Mouse (Mus musculus): ENCODE measurements around the gene Hist1h4d. TPM values are rescaled to one million over a fixed set of nuclear protein-coding genes. Genes with fewer than 3 reads are reported as not detected.
"Not testable (repeated sequence)": the region's sequence is repeated elsewhere in the genome, so short reads cannot be mapped to it uniquely, and the experiment has no call there.

The Hist1h4d gene
- total RNA-seq (2021): 10 to 100 TPM; 31.0 to 36.0 TPM
- long read RNA-seq, experiment 1: 0 reads
- long read RNA-seq, experiment 2: 0 reads

DNA sequence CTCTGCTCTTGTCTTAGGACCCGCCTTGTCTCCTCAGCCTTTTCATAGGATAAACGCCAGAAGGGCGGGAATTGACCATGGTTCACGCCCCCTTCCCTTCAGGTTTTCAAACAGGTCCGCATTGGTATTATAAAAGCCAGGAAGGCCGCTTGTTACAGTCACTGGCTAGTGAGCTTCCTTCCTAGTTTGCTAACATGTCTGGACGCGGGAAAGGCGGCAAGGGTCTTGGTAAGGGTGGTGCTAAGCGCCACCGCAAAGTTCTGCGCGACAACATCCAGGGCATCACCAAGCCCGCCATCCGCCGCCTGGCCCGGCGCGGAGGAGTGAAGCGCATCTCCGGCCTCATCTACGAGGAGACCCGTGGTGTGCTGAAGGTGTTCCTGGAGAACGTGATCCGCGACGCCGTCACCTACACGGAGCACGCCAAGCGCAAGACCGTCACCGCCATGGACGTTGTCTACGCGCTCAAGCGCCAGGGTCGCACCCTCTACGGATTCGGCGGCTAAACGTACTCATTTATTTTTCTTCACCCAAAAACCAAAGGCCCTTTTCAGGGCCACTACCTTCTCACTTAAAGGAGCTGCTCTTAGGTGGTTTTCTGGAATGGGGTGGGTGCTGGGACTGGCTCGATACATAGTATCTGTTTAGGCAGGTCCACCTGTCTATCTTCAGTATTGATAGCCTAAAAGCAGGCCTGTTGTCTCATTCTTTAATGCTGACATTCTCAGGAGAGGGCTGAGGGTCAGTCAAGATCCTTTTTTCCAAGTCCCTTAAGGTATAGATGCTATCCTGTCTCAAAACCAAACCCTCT lies at the start of gene Hist1h4d:
Hist1h4d (plus strand) TSS at position 191 of the 811 bp plus-strand sequence.
- peak within 1 kb of the TSS; percentile 83 for H3K4me3 ChIP-seq
- H3K27ac ChIP-seq: peak within 1 kb of the TSS; percentile 81
- no peak for TF ChIP-seq CTCF (IDR thresholded peaks at IDR 0.05)
- intact Hi-C loops (cut with DNase I): loop anchor here (5.0 kb wide), 5 partner anchors 41 to 181 kb away; partner anchors contain the start of genes Hist1h1a, Hist1h1e, Hist1h1t and Hist1h2af
- peak; percentile 90 for DNase-seq

DNA sequence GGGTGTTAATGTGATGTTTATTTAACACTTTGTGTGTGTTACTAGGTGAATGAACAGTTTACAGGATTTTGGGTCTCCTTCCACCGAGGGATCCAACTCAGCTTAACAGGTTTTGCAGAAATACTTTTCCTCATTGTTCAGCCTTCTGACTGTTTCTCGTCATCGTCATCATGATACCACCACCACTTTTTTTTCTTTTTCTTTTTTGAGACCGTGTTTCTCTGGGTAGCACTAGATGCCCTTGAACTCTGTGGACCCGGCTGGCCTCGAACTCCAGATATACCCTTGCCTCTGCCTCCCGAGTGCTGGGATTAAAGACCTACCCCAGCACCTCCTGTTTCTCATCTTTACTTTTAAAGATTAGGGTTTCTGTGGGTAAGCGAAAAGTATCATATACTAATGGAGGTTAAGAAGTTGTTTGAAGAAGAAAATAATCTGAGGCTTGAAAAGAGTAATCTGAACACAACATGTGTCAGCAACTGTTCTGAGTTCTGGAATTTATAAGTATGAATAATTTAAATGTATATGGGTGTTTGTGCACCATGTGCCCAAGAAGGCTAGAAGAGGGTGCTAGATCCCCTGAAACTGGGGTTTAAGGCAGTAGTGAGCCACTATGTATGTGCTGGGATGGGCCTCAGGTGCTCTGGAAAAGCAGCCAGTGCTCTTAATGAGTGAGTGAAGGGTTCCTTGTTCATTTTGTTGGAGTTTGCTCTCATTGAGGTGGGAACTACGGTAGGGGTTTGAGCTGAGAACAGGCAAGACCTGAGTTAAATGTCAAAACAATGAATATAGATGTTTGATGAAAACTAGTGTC lies 48.9 kb upstream of the Hist1h4d start:
- H3K27ac ChIP-seq: peak overlapping the region; percentile 95; the same call in 1 of the 2 replicates
- intact Hi-C loops (cut with DNase I): loop anchor here (5.0 kb wide), 2 partner anchors 50 to 1820 kb away; partner anchors contain the start of gene Hist1h4d
- no peak for TF ChIP-seq CTCF (IDR thresholded peaks at IDR 0.05)
- H3K4me3 ChIP-seq: peak overlapping the region; percentile 91
- DNase-seq: no peak

DNA sequence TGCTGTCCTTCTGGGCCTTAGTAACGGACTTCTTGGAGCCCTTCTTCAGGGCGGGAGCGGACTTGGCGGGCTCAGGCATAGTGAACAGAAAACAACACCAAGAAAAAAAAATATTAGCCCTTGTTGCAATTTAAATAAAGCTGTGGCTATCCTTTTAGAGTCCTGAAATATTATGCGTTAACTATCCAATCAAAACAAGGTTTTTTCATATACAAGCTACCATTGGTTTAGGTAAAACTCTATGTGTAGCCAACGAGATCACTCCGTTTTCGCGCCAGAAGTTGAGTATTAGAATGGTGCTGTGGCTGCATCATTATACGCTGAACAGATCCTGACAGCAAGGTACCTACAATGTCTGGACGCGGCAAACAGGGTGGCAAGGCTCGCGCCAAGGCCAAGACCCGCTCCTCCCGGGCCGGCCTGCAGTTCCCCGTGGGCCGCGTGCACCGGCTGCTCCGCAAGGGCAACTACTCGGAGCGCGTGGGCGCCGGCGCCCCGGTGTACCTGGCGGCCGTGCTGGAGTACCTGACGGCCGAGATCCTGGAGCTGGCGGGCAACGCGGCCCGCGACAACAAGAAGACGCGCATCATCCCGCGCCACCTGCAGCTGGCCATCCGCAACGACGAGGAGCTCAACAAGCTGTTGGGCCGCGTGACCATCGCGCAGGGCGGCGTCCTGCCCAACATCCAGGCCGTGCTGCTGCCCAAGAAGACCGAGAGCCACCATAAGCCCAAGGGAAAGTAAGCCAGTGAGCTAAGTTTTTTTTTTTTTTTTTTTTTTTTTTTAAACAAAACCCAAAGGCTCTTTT lies 47.6 kb upstream of the Hist1h4d start, which contains the start of gene Hist1h2af:
Hist1h2af (plus strand) TSS at position 347 of the 808 bp plus-strand sequence.
- peak; percentile 61 for DNase-seq
- intact Hi-C loops (cut with DNase I): loop anchor here (5.0 kb wide), 2 partner anchors 49 to 1821 kb away; partner anchors contain the start of gene Hist1h4d
- H3K27ac ChIP-seq: peak within 1 kb of the TSS; percentile 28; the same call in 1 of the 2 replicates
- TF ChIP-seq CTCF (IDR thresholded peaks at IDR 0.05): 0 out of 2 replicates have a peak, but pooled peaks have one; percentile 6
- H3K4me3 ChIP-seq: peak within 1 kb of the TSS; percentile 91

DNA sequence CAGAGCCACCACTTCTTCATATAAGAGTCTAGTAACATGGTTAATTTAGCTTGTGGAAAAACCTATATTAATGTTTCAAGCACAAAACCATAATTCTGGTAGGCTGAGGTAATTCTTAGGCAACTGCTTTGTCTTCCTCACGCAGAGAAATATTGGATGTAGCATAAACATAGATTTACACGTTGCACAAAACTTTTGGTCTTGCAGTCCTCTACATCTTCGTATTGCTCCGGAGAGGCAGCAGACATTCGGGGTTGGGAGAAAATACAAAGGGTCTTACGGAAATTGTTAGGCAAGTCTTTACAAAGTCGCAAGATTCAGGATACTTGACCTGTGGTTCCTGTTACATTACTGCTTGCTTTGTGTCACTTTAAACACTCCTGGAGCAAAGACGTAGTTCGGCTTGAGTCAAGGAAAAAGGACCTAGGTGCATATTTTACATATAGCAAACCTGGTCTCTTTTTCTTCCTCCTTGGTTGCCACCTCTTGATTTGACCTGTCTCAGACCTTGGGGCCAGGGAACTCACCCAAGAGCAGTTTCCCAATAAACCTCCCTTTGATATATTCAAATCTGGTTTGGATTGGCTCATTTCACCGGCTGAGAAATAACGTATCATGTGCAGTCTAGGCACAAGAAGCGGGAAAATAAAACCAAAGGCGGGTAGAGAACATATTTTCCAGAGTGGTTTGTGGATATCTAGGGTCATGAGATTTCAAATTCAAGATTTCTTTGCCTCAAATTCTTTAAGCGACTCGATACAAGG lies 46.8 kb upstream of the Hist1h4d start:
- DNase-seq: no peak
- intact Hi-C loops (cut with DNase I): loop anchor here (5.0 kb wide), 2 partner anchors 48 to 1822 kb away; partner anchors contain the start of gene Hist1h4d
- Histone ChIP-seq H3K27ac (peak overlapping the region; percentile 28), H3K4me3 (peak overlapping the region; percentile 70)
- TF ChIP-seq CTCF (IDR thresholded peaks at IDR 0.05): no peak

DNA sequence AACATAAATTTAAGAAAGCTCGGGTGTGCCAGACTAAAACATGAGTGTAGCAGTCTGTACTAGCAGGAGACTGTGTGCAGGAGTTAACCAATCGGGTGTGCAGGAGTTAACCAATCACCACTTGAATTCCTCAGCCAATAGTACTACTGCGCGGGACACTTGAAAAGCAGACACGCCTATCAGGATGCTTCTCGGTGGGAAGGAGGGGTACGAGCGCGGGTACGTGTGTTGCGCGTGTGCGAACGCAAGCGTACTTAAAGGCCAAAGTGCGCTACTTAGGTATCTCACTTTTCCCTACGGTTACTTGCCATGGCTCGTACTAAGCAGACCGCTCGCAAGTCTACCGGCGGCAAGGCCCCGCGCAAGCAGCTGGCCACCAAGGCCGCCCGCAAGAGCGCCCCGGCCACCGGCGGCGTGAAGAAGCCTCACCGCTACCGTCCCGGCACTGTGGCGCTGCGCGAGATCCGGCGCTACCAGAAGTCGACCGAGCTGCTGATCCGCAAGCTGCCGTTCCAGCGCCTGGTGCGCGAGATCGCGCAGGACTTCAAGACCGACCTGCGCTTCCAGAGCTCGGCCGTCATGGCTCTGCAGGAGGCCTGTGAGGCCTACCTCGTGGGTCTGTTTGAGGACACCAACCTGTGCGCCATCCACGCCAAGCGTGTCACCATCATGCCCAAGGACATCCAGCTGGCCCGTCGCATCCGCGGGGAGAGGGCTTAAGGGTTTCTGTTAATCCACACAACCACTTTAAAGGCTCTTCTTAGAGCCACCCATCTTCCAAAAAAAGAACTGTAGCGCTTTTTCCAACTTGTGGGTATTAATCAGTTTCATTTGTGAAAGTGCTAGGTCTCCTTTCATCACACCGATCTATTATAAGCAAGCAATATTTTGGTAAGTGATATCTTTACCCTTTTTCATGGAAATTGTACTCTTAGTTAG lies 46.0 kb upstream of the Hist1h4d start, which contains the start of gene Hist1h3g:
Hist1h3g (plus strand) TSS at position 286 of the 939 bp plus-strand sequence.
- intact Hi-C loops (cut with DNase I): not testable (repeated sequence)
- DNase-seq: peak; percentile 83
- Histone ChIP-seq H3K4me3 (peak within 1 kb of the TSS; percentile 70), H3K27ac (peak within 1 kb of the TSS; percentile 28)

DNA sequence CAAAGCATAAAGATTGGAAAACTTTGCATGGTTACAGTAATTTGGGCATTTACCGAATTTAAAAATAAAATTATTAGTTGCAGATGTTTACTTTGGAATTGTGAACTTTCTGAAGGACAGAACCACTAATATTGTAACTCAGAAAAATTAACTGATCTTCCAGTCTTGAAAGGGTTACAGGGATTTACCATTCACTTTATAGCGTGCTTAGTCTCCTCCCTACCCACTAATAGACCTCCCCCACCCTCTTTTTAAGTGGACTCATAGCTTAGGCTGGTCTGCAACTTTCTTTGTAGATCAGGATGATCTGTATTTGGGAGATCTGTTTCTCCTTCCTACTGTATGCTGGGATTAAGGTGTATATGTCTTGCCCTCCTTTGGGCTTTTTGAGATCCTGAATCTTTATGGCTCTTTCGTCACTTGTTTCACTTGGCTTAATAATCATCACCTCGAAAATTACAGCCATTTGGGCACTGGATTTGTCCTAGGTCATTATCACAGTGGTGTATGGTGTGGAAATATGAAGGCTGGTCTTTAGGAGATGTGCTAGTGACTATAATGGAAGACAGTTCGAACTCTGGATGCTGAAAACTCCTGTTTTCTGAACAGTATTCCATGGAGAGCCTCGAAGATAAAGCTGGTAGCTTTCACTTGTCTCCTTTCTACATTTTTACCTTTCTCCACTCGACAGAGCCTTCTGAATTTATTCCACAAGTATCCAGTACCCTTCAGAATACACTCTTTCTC lies 45.1 kb upstream of the Hist1h4d start:
- Histone ChIP-seq H3K27ac (no peak overlapping the region), H3K4me3 (no peak overlapping the region)
- DNase-seq: no peak
- intact Hi-C loops (cut with DNase I): no loop called here
- no peak for TF ChIP-seq CTCF (IDR thresholded peaks at IDR 0.05)

DNA sequence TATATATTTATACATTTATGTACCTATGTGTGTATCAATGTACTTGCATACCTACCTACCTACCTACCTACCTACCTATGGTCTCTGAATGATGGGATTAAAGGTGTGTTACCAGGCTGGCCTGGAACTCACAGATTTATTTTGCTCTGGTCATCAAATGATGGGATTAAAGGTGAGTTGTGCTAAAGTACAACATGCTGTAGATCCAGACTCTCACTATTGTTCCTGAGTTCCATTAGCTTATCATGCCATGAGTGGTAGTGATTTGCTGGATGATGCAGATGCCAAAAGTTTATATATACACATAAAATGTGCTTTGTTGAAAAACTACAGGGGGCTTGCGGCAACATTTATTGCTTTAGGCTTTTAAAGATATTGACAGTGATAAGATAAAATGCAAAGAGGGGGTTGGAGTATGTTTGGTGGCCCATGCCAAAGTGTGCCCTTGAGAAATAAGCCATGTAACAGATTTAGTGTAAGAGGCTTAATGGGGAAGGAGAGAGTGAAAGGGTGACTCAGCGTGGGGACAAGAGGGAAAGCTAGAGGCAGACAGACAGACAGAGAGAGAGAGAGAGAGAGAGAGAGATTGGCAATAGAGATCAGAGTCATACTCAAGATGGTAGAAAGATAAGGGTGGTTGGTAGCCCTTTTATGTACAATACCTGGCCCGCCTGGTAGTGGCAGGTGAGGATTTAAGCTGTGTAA lies 44.2 kb upstream of the Hist1h4d start:
- Histone ChIP-seq H3K27ac (no peak overlapping the region), H3K4me3 (no peak overlapping the region)
- DNase-seq: no peak
- intact Hi-C loops (cut with DNase I): no loop called here
- no peak for TF ChIP-seq CTCF (IDR thresholded peaks at IDR 0.05)

DNA sequence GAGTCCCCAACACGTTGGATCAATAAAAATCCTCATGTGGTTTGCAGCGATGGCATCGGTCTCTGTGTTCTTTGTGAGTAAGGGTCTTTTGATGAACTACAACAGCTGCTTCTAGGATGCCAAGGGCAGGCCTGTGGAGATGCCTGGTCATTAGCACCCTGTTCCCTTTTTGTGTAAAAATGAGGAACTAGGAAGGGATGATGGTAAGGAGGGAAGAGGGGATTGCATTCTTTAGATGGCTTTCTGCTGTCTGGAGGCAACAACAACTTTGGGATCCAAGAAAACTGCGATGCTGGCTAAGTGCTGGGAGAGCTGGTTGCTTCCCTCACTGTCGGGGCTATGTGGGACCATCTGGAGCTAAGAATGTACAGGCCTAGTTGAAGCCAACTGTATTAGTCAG lies 43.1 kb upstream of the Hist1h4d start:
- no peak for TF ChIP-seq CTCF (IDR thresholded peaks at IDR 0.05)
- H3K4me3 ChIP-seq: no peak overlapping the region
- intact Hi-C loops (cut with DNase I): no loop called here
- H3K27ac ChIP-seq: no peak overlapping the region
- no peak for DNase-seq

DNA sequence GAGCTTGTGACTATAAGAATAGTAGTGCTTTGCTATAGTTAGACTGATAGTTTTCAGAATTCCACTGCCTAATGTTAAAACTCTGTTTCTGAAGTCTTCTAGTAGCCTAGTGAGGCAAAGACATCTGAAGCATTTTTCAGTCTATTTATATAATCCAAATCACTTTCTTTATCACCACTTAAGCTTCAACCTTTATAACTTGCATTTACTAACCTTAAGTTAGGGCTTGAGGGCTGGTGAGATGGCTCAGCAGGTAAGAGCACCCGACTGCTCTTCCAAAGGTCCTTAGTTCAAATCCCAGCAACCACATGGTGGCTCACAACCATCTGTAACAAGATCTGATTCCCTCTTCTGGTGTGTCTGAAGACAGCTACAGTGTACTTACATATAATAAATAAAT lies 41.6 kb upstream of the Hist1h4d start:
- H3K27ac ChIP-seq; intact Hi-C loops (cut with DNase I); H3K4me3 ChIP-seq; DNase-seq: not testable (repeated sequence)

Data from gastrocnemius, adult 2 months (tissue).